18 mouse cellular contexts compared by ENCODE assay signal in the genomic region with DNA sequence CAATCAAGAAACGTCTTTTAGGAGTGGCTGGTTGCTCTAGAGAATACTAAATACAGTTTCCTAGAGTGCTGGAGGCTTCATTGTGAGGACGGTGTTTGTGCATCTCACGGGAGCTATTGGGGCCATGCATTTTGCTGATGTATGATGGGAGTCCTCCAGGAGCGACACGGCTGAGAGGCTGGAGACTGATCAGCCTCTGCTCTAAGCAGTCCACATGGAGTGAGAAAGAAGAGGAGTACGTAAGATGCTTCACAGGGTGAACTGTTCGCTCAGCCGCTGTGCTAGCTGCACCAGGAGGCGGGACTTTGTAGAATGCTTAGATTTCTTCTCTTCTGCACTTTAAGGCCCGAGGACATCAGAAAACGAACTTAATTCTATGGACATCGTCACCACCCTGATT. TPM values are rescaled to one million over a fixed set of nuclear protein-coding genes. Genes with fewer than 3 reads are reported as not detected.
DNase-seq lines count a peak whose midpoint lies in the region; ATAC-seq and TF ChIP-seq lines count a peak whose summit lies in the region.
"Had no signal": no experiment of that assay in that cellular context is flagged by ENCODE, and none has a peak within 500 bp of the region (broad histone marks: within the 10 kb centered on the region; RNA-seq: fewer than 3 reads in every experiment).

No protein-coding gene starts in this region.

- H3K9ac ChIP-seq in heart, embryonic 11.5 days (ENCODE audit: low read depth, low read length): no peak overlapping the region
- peak overlapping the region; percentile 25; the same call in 1 of the 2 replicates for H3K9ac ChIP-seq in heart, postnatal 0 days (replicated peaks; ENCODE audit: low read depth, low read length)
- H3K9ac ChIP-seq in neural tube, embryonic 13.5 days: no peak overlapping the region
- no peak overlapping the region for H3K9ac ChIP-seq in embryonic facial prominence, embryonic 15.5 days
- H3K9ac ChIP-seq: forebrain, embryonic 13.5 days; kidney, embryonic 15.5 days; midbrain, embryonic 12.5 days had no signal

- 50% methylated on average over 12 of the region's 12 CpGs for WGBS in heart, embryonic 11.5 days (ENCODE audit: insufficient replicate concordance)
- 33% methylated on average over 12 of the region's 12 CpGs for WGBS in heart, postnatal 0 days
- 61% methylated on average over 12 of the region's 12 CpGs for WGBS in neural tube, embryonic 13.5 days
- WGBS in embryonic facial prominence, embryonic 15.5 days: 57% methylated on average over 12 of the region's 12 CpGs

- no peaks in the 10 kb centered on the region for H3K4me1 ChIP-seq in heart, embryonic 11.5 days (ENCODE audit: control insufficient read depth, insufficient read depth, low read length)
- H3K4me1 ChIP-seq in heart, postnatal 0 days (ENCODE audit: control insufficient read depth, insufficient read depth): no peaks in the 10 kb centered on the region
- H3K4me1 ChIP-seq in neural tube, embryonic 13.5 days (replicated peaks): 0 out of 2 replicates have a peak, but pooled peaks cover 2% of the 10 kb centered on the region
- H3K4me1 ChIP-seq in embryonic facial prominence, embryonic 15.5 days: peaks cover 6% of the 10 kb centered on the region; the same call in 1 of the 2 replicates
- H3K4me1 ChIP-seq: forebrain, embryonic 13.5 days; kidney, embryonic 15.5 days; midbrain, embryonic 12.5 days had no signal

- H3K27ac ChIP-seq in heart, embryonic 11.5 days (ENCODE audit: low read depth, low read length): no peak overlapping the region
- no peak overlapping the region for H3K27ac ChIP-seq in heart, postnatal 0 days (ENCODE audit: low read depth)
- H3K27ac ChIP-seq in neural tube, embryonic 13.5 days (replicated peaks): no peak overlapping the region
- no peak overlapping the region for H3K27ac ChIP-seq in embryonic facial prominence, embryonic 15.5 days (replicated peaks)
- H3K27ac ChIP-seq: forebrain, embryonic 13.5 days; kidney, embryonic 15.5 days; midbrain, embryonic 12.5 days had no signal

- H3K36me3 ChIP-seq in heart, embryonic 11.5 days (ENCODE audit: control insufficient read depth, insufficient read depth, low read length): no peaks in the 10 kb centered on the region
- H3K36me3 ChIP-seq in heart, postnatal 0 days (replicated peaks; ENCODE audit: control insufficient read depth, insufficient read depth, low read length): no peaks in the 10 kb centered on the region
- no peaks in the 10 kb centered on the region for H3K36me3 ChIP-seq in neural tube, embryonic 13.5 days
- no peaks in the 10 kb centered on the region for H3K36me3 ChIP-seq in embryonic facial prominence, embryonic 15.5 days
- H3K36me3 ChIP-seq: kidney, embryonic 15.5 days; midbrain, embryonic 12.5 days had no signal

- no peak for ATAC-seq in heart, embryonic 11.5 days (replicated peaks; ENCODE audit: insufficient number of reproducible peaks, low FRiP score, low TSS enrichment)
- ATAC-seq in heart, postnatal 0 days (ENCODE audit: insufficient read depth, low read depth): no peak
- peak; percentile 56; the same call in 1 of the 2 replicates for ATAC-seq in neural tube, embryonic 13.5 days (ENCODE audit: low read depth)
- ATAC-seq in embryonic facial prominence, embryonic 15.5 days (ENCODE audit: insufficient number of reproducible peaks, low FRiP score, low TSS enrichment, low read depth): no peak
- ATAC-seq: forebrain, embryonic 13.5 days had no signal

- DNase-seq in heart, postnatal 4 days: no peak
- no peak for DNase-seq in heart, postnatal 0 days (ENCODE audit: low spot score)
- no peak for DNase-seq in heart, postnatal 25 days (ENCODE audit: low spot score)
- no peak for DNase-seq in neural tube, embryonic 10.5 days (ENCODE audit: extremely low spot score, low spot score)
- no peak for DNase-seq in thymus, postnatal 0 days (ENCODE audit: low spot score)
- DNase-seq: cerebellum, adult 11 months; cerebellum, adult 9-11 months; kidney, adult 11 months; kidney, postnatal 36 days; lung, adult 18-20 months; retina, postnatal 1 day had no signal

- H3K4me2 ChIP-seq in heart, embryonic 11.5 days: peak overlapping the region; percentile 63
- H3K4me2 ChIP-seq in heart, postnatal 0 days (ENCODE audit: low read depth, low read length): peak overlapping the region; percentile 60
- H3K4me2 ChIP-seq in neural tube, embryonic 13.5 days: peak overlapping the region; percentile 1; the same call in 1 of the 2 replicates
- peak overlapping the region; percentile 17 for H3K4me2 ChIP-seq in embryonic facial prominence, embryonic 15.5 days (replicated peaks)
- H3K4me2 ChIP-seq: forebrain, embryonic 13.5 days; kidney, embryonic 15.5 days; midbrain, embryonic 12.5 days had no signal

- no peaks in the 10 kb centered on the region for H3K27me3 ChIP-seq in heart, embryonic 11.5 days (ENCODE audit: control insufficient read depth, insufficient read depth, low read length)
- H3K27me3 ChIP-seq in heart, postnatal 0 days (ENCODE audit: control insufficient read depth, insufficient read depth, low read length): no peaks in the 10 kb centered on the region
- H3K27me3 ChIP-seq in neural tube, embryonic 13.5 days: no peaks in the 10 kb centered on the region
- no peaks in the 10 kb centered on the region for H3K27me3 ChIP-seq in embryonic facial prominence, embryonic 15.5 days
- H3K27me3 ChIP-seq: forebrain, embryonic 13.5 days; kidney, embryonic 15.5 days; midbrain, embryonic 12.5 days had no signal

- TF ChIP-seq EP300 in heart, postnatal 0 days (IDR thresholded peaks at IDR 0.05; ENCODE audit: low read depth): no peak

- H3K9me3 ChIP-seq in heart, embryonic 11.5 days (replicated peaks; ENCODE audit: control insufficient read depth, low read length): no peaks in the 10 kb centered on the region
- H3K9me3 ChIP-seq in heart, postnatal 0 days (replicated peaks; ENCODE audit: control insufficient read depth, low read length): no peaks in the 10 kb centered on the region
- no peaks in the 10 kb centered on the region for H3K9me3 ChIP-seq in neural tube, embryonic 13.5 days
- no peaks in the 10 kb centered on the region for H3K9me3 ChIP-seq in embryonic facial prominence, embryonic 15.5 days (replicated peaks)
- H3K9me3 ChIP-seq: forebrain, embryonic 13.5 days; kidney, embryonic 15.5 days; midbrain, embryonic 12.5 days had no signal

- no peak for TF ChIP-seq CTCF in heart, postnatal 0 days (IDR thresholded peaks at IDR 0.05; ENCODE audit: low read depth)

- intact Hi-C loops in heart, postnatal 25 days (cut with DNase I): no loop called here

- peak overlapping the region; percentile 18; the same call in 1 of the 2 replicates for H3K4me3 ChIP-seq in heart, embryonic 11.5 days (ENCODE audit: low read depth, low read length)
- H3K4me3 ChIP-seq in heart, postnatal 0 days (ENCODE audit: low read depth, low read length): peak overlapping the region; percentile 30
- no peak overlapping the region for H3K4me3 ChIP-seq in neural tube, embryonic 13.5 days
- H3K4me3 ChIP-seq in embryonic facial prominence, embryonic 15.5 days (replicated peaks): no peak overlapping the region
- H3K4me3 ChIP-seq: erythroblast, embryonic 14.5 days; forebrain, embryonic 13.5 days; kidney, embryonic 15.5 days; midbrain, embryonic 12.5 days had no signal

RNA-seq across cellular contexts. Expression of gene Rab30, which starts 34.7 kb away (rescaled TPM):
- 8.3 and 8.9 TPM in 2 replicates for polyA plus RNA-seq in heart, embryonic 11.5 days (2014; fragmentation: Nextera tagmentation; extraction: Ambion mirVana)
- total RNA-seq in heart, postnatal 4 days (2021): 10 to 100 TPM; 11.5 to 14.0 TPM
- 2.7 and 6.1 TPM in 2 replicates for total RNA-seq in heart, postnatal 0 days (2014; rRNA removed; ENCODE audit: low replicate concordance)
- polyA plus RNA-seq in heart, postnatal 0 days (2015; fragmentation: Nextera tagmentation; extraction: Ambion mirVana): 7.2 and 7.3 TPM in 2 replicates
- total RNA-seq in heart, postnatal 25 days (2021): 10 to 100 TPM; 14.8 to 17.7 TPM
- 23.8 and 29.1 TPM in 2 replicates for polyA plus RNA-seq in neural tube, embryonic 13.5 days (2015; fragmentation: Nextera tagmentation; extraction: Ambion mirVana)
- 21.4 and 21.8 TPM in 2 replicates for polyA plus RNA-seq in embryonic facial prominence, embryonic 15.5 days (2015; fragmentation: Nextera tagmentation; extraction: Ambion mirVana)
- polyA plus RNA-seq in thymus, postnatal 0 days (2015; fragmentation: Nextera tagmentation; extraction: Ambion mirVana): 3.8 and 4.3 TPM in 2 replicates

RNA-seq across cellular contexts. Expression of gene Pcf11, which starts 37.0 kb away (rescaled TPM):
- 14.1 and 15.7 TPM in 2 replicates for polyA plus RNA-seq in heart, embryonic 11.5 days (2014; fragmentation: Nextera tagmentation; extraction: Ambion mirVana)
- 10 to 100 TPM; 38.7 to 38.9 TPM for total RNA-seq in heart, postnatal 4 days (2021)
- 10.6 and 26.2 TPM in 2 replicates for total RNA-seq in heart, postnatal 0 days (2014; rRNA removed; ENCODE audit: low replicate concordance)
- polyA plus RNA-seq in heart, postnatal 0 days (2015; fragmentation: Nextera tagmentation; extraction: Ambion mirVana): 9.6 and 10.5 TPM in 2 replicates
- total RNA-seq in heart, postnatal 25 days (2021): 10 to 100 TPM; 23.0 to 28.2 TPM
- polyA plus RNA-seq in neural tube, embryonic 13.5 days (2015; fragmentation: Nextera tagmentation; extraction: Ambion mirVana): 20.5 and 21.0 TPM in 2 replicates
- 23.1 and 25.5 TPM in 2 replicates for polyA plus RNA-seq in embryonic facial prominence, embryonic 15.5 days (2015; fragmentation: Nextera tagmentation; extraction: Ambion mirVana)
- polyA plus RNA-seq in thymus, postnatal 0 days (2015; fragmentation: Nextera tagmentation; extraction: Ambion mirVana): 29.2 and 35.2 TPM in 2 replicates

Comparison
In these comparisons a context has a peak if more than half of its experiments do, and no peak if none do; other contexts are left out.
1. H3K4me2 ChIP-seq: peak in every context shown above with its lines; median percentile 63 in heart, embryonic 11.5 days; 60 in heart, postnatal 0 days; 17 in embryonic facial prominence, embryonic 15.5 days; 1 in neural tube, embryonic 13.5 days.
2. H3K4me3 ChIP-seq: peak in heart, embryonic 11.5 days (single experiment) and heart, postnatal 0 days (single experiment); none in neural tube, embryonic 13.5 days (single experiment) and embryonic facial prominence, embryonic 15.5 days (single experiment).